Mouse (Mus musculus): ENCODE measurements around the gene Capza1.
"Not testable (repeated sequence)": the region's sequence is repeated elsewhere in the genome, so short reads cannot be mapped to it uniquely, and the experiment has no call there.

Gene Capza1

DNA sequence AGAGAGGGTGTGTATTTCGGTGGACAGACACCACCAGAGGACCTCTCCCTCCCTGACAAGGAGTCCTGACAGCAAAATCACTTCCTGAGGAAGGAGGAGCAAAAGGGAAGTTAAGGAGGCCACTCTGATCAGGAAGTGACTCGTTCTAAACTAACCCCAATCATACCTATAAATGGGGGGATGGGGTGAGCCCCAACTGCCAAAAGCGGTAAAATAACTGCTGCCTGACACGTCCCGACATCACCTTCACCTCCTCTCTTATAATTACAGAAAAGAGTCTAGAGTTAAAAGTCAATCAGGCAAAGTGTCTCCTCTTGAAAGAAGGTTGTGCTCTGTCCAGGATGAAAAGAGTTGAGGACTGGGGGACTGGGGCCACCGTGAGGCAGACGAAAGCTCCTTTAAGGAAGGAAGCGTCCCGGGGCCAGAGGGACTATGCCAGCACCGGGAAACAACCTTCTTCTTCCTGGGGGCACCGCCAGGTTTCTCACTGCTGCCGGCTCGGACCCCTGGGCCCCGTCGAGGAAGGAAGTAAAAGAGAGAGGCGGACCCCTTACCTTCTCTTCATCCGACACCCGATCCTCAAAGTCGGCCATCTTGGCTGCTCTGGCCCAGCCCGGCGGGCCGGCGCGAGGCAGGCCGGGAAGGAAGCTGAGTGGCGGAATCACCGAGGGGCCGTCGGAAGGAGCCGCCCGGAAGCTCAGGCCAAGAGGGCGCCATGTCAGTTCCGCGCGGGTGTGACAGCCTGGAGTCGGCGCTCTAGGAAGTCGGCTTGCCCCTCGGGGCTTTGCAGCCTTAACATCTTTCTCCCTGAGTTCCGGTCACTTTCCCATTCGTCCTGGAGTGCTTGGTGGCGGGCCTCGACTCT, at the start of gene Capza1, which contains the start of gene St7l:
Capza1 (minus strand) TSS at position 720 of the 865 bp plus-strand sequence.
St7l (plus strand) TSS at position 220 of the 865 bp plus-strand sequence.
- peak; percentile 91 for DNase-seq (ENCODE audit: low spot score in 2 of 2)

DNA sequence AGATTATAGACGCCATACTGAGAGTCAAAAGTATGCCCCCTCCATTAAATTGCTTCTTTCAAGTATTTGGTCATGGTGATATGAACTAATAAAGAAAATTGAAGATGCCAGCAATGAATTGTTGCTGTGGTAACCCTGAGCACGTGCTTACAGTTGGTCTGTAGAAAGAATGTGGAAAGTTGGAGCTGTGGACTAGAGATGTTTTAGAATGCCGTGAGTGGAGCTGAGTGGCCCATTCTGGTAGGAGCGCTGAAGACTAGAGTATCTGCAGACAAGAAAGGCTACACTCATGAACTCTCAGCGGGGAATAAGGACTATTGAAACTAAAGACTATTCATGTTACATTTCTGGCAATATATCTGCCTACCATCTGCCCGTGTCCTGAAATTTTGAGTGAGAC, 44.9 kb upstream of the Capza1 start:
- DNase-seq (ENCODE audit: low spot score in 2 of 2) = no peak

DNA sequence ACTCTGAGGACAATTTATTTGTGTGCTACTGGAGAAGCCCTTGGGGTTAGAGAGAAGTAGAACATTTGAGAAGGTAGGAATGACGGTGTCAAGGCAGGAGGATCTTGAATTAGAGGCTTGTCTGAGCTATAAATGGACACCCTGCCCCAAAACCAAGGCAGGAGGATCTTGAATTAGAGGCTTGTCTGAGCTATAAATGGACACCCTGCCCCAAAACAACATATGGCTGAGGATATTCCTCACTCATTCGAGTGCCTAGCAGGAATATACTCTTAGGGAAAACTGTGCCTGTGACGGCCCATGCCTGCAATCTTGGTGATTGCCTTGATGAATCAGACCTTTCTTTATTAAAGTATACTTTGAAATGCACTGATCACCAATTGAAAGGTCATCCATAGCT, 41.7 kb upstream of the Capza1 start:
- no peak for DNase-seq (ENCODE audit: low spot score in 2 of 2)

DNA sequence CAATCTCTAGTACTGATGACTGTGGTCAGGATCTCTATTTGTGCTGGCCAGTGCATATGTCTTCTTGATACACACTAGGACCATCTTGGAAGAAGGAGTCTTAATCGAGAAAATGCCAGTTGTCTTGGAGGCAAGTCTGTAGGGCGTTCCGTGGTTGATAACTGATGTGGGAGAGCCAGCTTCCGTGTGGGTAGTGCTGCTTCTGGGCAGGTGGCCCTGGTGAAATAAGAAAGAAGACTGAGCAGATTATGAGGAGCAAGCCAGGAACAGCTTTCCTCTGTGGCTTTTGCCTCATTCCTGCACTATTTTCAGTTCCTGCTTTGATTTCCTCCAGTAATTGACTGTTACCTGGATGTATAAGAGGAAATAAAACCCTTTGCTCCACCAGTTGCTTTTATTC, 41.1 kb upstream of the Capza1 start:
- no peak for DNase-seq (ENCODE audit: low spot score in 2 of 2)

DNA sequence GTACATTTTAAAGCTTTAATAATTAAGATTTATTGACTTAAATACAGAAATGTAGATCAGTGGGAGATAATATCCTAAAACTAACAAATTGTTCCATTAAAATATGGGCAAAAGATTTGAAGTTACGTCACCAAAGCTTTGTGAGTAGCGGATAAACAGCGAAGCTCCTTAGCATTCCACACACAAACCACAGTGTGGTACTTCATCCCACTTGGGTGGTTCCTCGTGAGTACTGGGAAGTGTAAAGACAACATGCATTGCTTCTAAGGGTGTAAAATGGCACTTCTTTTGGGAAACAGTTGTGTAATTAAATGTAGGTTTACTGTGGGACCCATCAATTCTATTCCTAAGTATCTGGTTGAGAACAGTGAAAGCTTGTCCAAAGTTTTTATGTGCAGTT, 36.8 kb upstream of the Capza1 start:
- no peak for DNase-seq (ENCODE audit: low spot score in 2 of 2)

DNA sequence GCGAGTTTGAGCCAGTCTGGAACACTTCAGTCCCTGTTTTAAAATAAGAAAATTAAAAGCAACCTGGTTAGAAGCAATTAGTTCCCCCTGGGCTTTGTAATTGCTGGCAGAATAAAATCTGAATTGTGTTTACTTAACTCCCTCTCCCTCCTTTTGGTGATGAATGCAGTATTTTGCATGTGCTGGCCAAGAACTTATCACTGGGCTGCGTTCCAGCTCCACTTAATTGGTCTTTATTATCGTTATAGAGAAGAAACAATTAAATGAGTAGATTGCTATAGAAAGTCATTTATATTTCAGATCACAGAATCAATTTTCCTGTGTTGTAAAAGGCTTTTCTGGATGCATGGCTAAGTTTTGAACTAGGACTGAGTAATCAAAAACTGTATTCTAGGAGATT, 31.8 kb upstream of the Capza1 start:
- no peak for DNase-seq (ENCODE audit: low spot score in 2 of 2)

DNA sequence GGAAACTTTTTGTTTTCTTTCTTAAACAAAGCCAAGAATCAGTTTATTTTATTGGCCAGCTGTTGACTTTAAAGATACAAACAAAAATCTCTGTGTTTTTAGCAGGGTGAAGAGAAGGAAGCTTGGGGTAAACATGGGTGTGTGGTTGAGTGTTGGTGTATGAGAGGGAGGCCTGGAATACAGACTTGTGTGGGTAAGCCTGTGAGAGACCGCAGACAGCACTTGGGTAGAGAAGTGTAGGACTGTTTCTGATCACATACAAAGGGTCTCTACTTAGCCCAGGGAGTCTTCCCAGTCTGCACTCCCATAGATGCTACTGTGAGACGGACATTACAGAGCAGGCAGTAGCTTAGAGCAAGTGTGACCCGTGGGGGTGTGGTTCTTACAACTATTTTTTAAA, 24.3 kb upstream of the Capza1 start:
- no peak for DNase-seq (ENCODE audit: low spot score in 2 of 2)

DNA sequence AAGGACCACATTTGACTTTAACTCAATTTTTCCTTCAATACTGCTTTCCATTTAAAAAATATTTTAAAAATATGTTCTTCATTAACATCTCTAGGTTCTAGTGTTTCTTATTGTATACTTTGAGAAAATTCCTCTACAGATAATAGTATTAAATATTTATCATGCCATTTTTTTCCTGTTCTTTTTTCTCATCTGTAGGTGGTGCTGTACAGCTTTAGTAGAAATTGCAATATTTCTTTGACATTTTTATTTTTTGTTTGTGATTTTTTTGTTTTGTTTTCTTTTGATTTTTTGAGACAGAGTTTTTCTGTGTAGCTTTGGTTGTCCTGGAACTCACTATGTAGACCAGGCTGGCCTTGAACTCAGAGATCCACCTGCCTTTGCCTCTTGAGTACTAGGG, 5.3 kb upstream of the Capza1 start:
- DNase-seq (ENCODE audit: low spot score in 2 of 2) = no peak

DNA sequence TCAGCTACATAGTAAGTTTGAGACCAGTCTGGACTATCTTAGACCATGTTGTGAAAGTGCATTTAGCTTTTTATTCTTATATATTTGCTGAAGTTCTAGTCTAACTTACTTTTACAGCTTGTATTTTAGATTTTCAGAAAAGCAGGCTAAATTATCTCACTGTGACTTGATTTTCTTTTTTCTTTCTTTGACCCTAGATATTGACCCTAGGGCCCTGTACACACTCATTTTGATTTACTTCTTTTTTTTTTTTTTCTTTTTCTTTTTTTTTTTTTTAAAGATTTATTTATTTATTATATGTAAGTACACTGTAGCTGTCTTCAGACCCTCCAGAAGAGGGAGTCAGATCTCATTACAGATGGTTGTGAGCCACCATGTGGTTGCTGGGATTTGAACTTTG, 2.4 kb upstream of the Capza1 start:
- not testable (repeated sequence) for DNase-seq (ENCODE audit: low spot score in 2 of 2)

DNA sequence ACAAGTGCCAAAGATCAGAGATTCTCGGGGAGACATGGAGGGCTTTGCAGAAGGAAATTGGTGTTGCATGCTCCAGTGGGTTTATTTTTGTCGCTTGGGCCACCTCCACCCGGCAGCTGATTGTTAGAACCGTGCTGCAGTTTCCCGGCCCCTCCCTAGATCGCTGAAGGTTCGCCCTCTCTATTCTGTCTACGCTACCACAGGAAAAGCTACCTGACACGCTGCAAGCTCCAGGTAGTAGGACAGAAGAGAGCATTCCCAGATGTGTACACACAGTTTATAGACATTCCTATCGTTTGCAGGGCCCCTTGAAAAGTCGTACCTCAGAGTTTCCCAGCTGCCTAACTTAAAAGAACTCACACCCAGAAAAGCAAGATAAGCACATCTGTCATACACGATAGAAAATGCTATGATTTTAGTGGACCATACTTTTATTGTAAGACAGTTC, 1.1 kb upstream of the Capza1 start:
- DNase-seq (ENCODE audit: low spot score in 2 of 2) = peak; percentile 77

DNA sequence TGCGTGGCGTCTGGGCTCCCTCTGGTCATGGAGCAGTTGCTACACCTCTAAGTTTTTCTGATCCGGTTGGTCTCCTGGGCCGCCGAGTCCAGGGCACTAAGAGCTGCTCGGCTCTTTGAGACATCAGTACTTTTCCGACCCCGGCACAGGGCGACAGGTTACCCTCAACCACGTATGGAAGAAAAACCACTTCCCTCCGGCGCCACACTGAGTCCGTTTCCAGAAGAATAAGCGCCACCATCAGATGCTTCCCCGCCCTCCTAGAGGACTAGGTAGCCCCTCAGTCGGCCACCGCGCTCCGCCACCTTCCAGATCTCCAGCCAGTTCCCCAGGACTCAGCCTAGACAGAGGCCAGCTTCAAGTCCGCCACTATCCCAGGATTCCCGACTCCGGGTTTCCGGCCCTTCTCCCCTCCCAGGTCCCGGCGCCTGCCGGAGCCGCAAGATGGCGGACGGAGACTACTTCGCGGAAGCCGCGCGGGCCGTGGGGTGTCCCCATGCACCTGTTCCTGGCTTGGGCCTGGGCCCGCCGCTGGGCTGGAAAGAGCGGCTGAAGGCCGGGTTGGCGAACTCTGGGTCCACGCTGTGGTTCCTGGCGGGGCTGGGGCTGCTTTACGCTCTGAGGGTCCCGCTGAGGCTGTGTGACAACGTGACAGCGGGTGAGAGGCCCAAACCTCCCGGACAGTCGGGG, 491 bp upstream of the Capza1 start:
- peak; percentile 79 to 82 for DNase-seq (ENCODE audit: low spot score in 2 of 2)

DNA sequence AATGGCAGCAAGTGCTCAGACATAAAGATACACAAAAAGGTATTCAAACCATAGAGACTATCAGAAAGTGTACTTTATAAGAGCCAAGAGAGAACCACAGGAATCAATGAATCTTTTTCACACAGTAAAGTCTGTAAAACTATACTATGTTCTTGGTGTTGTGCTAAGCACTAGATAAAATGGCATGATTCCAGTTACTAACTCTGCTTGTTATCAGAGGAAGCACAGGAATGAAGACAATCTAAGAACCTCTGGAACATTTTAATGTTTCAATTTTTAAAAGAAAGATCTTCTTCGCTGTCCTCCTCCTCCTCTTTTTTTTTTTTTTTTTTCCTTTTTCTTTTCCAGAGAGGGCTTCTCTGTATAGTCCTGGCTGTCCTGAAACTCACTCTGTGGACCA, 5.7 kb downstream of the Capza1 start:
- no peak for DNase-seq (ENCODE audit: low spot score in 2 of 2)

DNA sequence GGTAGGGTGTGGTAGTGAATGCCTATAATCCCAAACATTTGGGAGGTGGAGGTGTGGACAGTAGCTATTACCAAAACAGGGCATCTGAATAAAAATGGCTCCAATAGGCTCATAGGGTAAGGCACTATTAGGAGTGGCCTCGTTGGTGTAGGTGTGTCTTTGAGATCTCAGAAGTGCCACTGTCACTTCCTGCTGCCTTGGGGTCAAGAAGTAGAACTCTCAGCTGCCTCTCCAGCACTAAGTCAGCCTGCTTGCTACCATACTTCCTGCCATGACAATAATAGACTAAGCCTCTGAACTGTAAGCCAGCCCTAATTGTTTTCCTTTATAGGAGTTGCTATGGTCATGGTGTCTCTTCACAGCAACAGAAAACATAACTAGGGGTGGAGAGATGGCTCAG, 8.2 kb downstream of the Capza1 start:
- peak; percentile 36 to 39 for DNase-seq (ENCODE audit: low spot score in 2 of 2)

DNA sequence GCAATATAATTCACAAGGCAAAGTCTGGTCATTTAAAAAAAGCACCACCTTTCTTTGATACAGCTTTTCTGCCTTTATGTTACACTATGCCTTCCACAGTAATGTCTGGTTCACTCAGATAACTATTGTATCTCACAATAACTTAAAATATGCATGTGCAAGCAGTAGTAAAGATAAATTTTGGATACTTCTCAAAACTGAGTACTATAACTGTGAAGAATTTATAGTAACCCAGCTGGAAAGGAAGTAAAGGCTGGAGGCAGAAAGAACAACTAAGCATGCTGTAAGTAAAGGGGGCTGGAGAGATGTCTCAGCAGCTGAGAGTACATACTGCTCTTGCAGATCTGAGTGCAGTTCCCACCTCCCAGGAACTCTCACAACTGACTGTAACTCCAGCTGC, 9.4 kb downstream of the Capza1 start:
- no peak for DNase-seq (ENCODE audit: low spot score in 2 of 2)

DNA sequence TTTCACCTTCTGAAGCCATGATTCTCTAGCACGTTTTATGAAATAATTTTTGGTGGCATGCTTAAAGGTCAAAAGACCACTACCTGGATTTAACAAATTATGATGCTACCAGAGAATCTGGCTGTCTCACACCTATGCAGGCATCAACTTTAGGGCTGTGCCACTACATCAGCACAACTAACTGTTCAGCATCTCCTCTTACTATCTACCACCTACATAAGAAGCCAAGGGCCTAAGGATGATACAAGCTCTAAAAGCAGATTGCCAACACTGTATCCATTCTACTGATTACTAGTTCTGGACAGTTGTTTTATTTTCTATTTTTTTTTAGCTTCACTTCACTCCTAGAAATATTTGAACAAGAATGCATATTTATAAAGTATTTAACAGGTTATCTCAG, 9.8 kb downstream of the Capza1 start:
- DNase-seq (ENCODE audit: low spot score in 2 of 2) = no peak

DNA sequence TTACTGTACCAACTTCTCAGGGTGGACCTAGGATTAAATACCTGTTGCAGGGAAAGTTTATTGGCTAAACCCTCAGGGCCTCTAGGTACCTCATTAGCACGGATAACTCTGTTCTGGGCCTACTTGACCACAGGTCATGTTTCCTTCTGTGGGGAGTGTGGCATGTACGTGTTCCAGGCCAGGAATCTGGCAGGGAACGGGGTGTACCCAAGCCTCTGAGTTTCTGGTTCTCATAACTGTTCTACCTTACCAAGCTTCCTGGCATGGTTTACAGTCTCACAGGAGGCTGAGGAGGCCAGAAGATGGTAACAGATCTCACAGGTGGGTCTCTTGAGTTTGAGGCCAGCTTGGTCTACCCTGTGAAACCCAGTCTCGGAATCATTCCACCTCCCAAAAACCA, 17.7 kb downstream of the Capza1 start:
- no peak for DNase-seq (ENCODE audit: low spot score in 2 of 2)

DNA sequence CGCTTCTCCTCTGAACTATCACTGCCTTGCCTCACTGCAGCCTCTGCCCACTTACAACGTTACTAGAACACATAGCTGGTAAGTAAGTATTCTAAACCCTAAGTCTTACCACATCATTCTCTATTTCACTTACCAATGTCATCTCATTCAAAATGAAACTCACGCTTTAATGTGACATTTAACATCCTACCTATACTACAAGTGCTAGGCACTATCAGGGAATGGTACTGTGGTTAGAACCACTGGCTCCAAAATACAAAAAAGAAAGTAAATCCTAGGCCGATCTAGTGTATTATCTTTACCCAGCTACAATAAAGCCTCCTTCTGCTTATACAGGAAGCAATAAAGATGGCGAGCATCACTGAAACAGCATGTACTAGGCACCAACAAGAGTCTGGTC, 23.3 kb downstream of the Capza1 start:
- DNase-seq (ENCODE audit: low spot score in 2 of 2) = no peak

DNA sequence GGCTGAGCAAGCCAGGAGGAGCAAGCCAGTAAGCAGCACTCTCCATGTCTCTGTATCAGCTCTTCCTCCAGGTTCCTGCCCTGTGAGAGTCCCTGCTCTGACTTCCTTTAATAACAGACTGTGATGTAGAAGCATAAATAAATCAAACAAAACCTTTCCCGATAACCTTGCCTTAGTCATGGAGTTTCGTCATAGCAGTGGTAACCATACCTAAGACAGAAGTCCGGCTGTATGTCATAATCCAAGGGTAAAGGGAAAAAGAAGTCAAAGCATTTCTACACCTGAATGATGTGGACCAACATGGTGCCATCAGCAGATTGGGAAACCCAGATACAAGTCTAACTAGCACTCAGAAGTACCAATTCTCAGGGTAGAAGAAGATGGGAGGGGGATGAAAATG, 28.5 kb downstream of the Capza1 start:
- DNase-seq (ENCODE audit: low spot score in 2 of 2) = no peak

DNA sequence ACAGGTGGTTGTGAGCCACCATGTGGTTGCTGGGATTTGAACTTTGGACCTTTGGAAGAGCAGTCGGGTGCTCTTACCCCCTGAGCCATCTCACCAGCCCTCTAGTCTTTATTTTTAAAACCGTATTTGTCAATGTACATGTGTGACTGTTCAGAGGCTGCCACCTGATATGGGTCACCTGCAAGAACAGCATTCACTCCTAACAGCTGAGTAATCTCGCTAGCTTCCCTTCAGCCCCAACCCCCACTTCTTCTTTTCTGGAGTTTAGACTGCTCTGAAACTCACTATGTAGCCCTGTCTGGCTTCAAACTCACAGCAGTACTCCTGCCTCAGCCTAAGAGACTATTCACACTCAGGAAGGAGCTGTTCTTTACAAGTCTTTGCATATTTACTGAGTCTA, 41.9 kb downstream of the Capza1 start:
- DNase-seq (ENCODE audit: low spot score in 2 of 2) = no peak

DNA sequence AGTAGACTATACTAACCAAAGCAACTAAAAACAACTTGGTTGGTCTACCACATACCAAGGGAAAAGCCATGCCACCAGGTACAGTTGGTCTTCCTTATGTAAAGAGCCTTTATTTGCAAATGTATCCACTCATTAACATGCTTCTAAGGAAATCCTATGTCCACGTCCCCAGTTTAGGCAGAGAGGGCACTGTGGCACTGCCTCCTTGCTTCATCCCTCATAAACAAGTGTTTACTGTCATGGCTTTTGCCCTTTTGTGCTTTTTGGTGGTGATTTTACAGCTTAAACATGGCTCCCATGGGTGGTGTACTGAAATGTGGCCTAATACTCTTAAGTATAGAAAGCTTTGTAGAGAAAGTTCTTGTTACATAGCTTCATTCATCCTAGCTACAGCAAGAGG, 43.9 kb downstream of the Capza1 start:
- no peak for DNase-seq (ENCODE audit: low spot score in 2 of 2)

DNA sequence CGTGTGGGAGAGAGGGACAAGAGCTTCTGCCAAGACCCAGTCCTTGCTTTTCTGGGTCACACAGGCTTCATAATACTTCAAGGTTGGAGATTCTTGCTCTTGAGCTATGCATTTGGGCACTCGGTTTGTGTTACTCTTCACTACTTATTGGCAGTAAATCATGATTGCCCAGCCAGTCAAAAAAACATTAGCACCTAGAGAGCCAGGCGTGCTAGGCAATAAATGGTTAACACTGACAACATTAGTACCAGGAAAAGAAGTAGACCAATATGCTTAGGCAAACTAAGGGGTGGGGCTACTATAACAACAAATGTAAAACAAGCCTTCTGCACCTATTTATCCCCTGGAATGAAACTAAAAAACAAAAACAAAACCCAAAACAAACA, 45.6 kb downstream of the Capza1 start:
- no peak for DNase-seq (ENCODE audit: low spot score in 2 of 2)

DNA sequence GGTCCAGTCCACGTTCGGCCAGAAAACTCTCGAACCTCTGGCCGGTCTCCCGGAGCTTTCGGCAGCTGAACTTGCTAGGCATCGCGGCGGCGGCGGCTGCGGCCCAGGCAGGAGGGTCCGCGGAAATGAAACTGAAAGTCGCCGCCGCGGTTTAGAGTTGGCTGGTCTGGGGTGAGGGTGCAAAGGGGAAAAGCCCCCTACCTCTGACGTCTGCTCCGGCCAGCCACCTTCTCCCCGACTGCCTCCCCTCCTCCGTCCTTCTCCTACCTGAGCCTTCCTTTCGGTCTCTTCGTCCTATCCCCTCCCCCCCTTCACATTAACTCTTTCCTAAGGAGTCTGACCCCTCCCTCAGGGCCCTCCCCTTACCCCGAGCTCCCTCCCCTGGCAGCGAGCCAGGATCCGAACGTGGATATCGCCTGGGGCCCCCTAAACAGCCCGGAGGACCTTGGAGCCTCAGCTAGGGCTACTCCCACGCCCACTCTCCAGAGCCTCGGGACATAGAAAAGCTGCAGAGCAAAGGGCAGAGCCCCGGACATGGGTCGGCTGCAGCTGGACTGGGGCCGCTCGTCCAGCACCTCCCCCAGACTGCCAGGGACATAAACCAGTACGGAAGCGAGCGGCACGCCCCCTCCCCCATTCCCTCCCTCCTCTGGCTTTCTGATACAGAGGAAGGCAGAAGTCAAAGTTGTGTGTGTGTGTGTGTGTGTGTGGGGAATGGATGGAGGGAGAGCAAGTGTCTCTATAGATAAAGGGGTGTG, 46.1 kb downstream of the Capza1 start, which contains the start of gene Mov10:
Mov10 (minus strand) TSS at position 573 of the 758 bp plus-strand sequence.
- DNase-seq (ENCODE audit: low spot score in 2 of 2) = peak; percentile 66 to 69

Data from spleen, postnatal 36 days (tissue).